Mouse (Mus musculus): ENCODE measurements around the gene 1700010B08Rik. TPM values are rescaled to one million over a fixed set of nuclear protein-coding genes. Genes with fewer than 3 reads are reported as not detected.

1700010B08Rik gene
- polyA plus RNA-seq, 1 experiment from 2014 or later: not detected

DNA sequence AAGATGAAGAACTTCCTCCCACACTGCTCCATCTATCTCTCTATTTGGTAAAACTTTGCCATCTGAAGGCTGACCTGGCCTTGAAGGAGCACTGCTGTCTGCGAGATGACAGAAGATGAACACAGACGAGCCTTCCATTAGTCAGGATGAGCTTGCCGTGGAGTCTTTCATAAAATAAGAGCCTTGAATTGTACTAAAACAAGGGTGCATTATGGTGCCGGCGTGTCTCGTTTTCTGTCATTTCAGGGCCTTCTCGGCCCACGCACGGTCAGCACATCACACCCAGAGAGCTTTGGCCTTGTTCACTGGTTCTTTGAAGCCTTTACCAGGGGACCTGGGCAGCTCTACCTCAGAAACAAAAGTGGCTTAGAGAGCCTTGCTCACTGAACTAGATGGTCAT is 23.5 kb downstream of the 1700010B08Rik start:
- peaks cover 36% of the 10 kb centered on the region for H3K4me1 ChIP-seq (replicated peaks)
- no peak overlapping the region for H3K4me2 ChIP-seq
- no peak overlapping the region for H3K9ac ChIP-seq (replicated peaks)
- H3K27ac ChIP-seq: 0 out of 2 replicates have a peak overlapping the region, but pooled peaks have one; percentile 9
- no peaks in the 10 kb centered on the region for H3K27me3 ChIP-seq
- H3K9me3 ChIP-seq: 0 out of 2 replicates have a peak, but pooled peaks cover 4% of the 10 kb centered on the region
- ATAC-seq (ENCODE audit: insufficient number of reproducible peaks, insufficient read depth, low FRiP score, low TSS enrichment, low read depth): no peak
- no peak overlapping the region for H3K4me3 ChIP-seq (replicated peaks)
- WGBS: 79% methylated on average over 9 of the region's 9 CpGs
- peaks cover 24% of the 10 kb centered on the region; the same call in 1 of the 2 replicates for H3K36me3 ChIP-seq

DNA sequence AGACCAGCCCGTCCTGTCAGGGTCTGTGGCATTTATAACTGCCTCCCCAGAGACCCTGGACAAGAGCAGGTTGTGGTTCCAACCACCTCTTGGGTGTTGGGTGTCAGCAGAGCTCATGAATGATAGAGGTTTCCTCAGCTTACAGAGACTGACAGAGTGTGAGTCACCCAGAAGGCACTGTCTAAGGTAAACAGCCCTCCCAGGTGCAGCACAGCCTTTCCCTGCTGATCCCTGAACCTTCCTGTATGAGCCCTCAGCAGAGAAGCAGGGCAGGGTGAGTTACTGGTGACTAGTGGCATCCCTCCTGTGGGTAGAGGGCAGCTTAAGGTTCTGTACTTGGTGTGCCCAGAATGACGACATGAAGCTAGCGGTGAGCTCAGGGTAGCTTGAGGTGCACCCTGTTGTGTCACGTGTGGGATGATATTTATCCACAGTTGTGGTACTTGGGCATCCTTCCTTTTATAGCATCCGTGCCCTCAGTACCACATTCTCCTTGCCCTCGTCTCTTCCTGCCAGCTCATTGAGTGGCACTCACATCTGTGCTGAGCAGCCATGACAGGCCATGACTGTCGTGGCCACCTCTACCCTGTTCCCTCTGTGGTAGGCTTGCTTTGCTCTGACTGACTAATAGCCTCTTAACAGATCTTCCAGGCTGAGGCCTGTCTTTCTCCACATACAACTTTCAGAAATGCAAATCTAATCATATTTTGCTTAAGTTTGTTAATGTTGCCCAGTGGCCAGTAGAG is 25.0 kb downstream of the 1700010B08Rik start:
- H3K4me2 ChIP-seq: no peak overlapping the region

DNA sequence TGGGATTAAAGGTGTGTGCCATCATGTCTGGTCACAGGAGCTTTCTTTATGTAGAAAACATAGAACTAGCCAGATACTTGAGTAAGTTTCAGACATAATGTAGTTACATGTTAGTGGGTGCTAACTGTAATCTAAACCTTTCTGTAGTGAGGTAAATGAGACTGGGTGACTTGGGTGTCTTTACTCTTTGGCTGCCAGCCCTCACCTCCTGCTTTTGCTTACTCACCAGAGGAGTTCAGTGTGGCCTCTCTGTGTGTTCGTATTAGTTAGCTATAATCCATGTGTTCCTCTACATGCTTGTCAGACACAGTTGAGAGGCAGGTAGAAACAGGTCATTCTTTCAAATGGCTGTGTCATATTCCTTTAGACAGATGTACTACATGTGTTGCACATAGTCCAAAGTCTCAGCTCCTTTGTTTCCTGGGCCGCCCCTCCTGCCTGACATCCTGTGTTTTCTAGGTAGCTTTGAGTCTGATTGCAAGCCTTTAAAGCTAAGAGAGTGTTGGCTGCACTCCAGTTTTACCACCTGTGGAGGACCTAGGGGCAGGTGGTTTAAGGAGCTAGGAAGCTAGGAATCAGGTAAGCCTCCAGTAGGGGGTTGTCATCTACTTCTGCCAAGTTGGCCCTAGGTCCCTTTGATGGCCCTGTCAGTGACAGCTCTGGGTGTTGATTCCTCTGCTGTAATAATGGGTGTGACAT is 29.9 kb downstream of the 1700010B08Rik start:
- no peak; the same call in 1 of the 2 replicates for ATAC-seq (ENCODE audit: insufficient number of reproducible peaks, insufficient read depth, low FRiP score, low TSS enrichment, low read depth)
- no peak overlapping the region for H3K4me2 ChIP-seq
- 82% methylated on average over 2 of the region's 2 CpGs for WGBS
- H3K27ac ChIP-seq: no peak overlapping the region
- peaks cover 15% of the 10 kb centered on the region; the same call in 1 of the 2 replicates for H3K36me3 ChIP-seq
- no peaks in the 10 kb centered on the region for H3K4me1 ChIP-seq (replicated peaks)
- H3K27me3 ChIP-seq: no peaks in the 10 kb centered on the region
- H3K9ac ChIP-seq (replicated peaks): no peak overlapping the region
- 0 out of 2 replicates have a peak, but pooled peaks cover 4% of the 10 kb centered on the region for H3K9me3 ChIP-seq
- H3K4me3 ChIP-seq (replicated peaks): no peak overlapping the region

More for the DNA sequence above, 25.0 kb downstream of the 1700010B08Rik start:
- no peak overlapping the region for H3K27ac ChIP-seq
- peaks cover 22% of the 10 kb centered on the region for H3K4me1 ChIP-seq (replicated peaks)
- H3K36me3 ChIP-seq: peaks cover 17% of the 10 kb centered on the region; the same call in 1 of the 2 replicates
- no peak for ATAC-seq (ENCODE audit: insufficient number of reproducible peaks, insufficient read depth, low FRiP score, low TSS enrichment, low read depth)
- no peaks in the 10 kb centered on the region for H3K27me3 ChIP-seq
- 86% methylated on average over 7 of the region's 7 CpGs for WGBS
- 0 out of 2 replicates have a peak, but pooled peaks cover 4% of the 10 kb centered on the region for H3K9me3 ChIP-seq
- no peak overlapping the region for H3K4me3 ChIP-seq (replicated peaks)
- no peak overlapping the region for H3K9ac ChIP-seq (replicated peaks)

DNA sequence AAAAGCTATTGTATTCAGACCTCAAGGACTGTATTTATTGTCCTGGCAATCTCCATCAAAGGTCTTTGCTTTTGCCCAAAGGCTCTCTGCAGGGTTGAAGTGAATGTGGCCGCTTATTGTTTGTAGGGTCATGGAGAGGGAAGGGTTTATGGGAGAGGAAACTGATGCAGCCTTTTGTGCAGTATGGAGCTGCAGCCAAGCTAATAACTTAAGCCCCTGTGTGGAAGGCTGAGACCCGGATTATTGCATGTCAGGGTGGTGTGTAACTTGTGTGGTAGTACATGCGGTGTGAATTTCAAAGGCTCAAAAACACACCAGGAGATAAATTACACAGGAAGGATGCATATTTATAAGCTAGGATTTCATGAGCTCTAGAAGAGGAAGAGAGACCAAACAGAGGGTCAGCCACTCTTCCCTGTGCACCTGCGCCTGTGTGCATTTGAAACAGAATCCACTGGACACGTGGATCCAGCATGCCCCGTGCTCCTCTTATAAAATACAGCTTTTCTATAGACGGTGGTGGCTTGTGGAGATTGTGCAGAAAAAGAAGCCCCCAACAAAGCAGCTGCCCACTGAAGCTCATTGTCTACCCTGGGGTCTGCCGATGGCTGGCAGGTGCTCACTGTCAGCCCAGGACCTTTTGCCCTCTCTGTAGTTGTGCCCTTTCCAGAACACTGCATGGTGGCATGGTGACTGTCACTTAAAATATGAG is 36.4 kb downstream of the 1700010B08Rik start:
- Histone ChIP-seq H3K4me3 (replicated peaks) (no peak overlapping the region), H3K9me3 (no peaks in the 10 kb centered on the region), H3K9ac (replicated peaks) (no peak overlapping the region), H3K4me1 (replicated peaks) (peaks cover 16% of the 10 kb centered on the region; the same call in 1 of the 2 replicates), H3K27me3 (no peaks in the 10 kb centered on the region), H3K27ac (no peak overlapping the region), H3K36me3 (no peaks in the 10 kb centered on the region; the same call in 1 of the 2 replicates), H3K4me2 (no peak overlapping the region)
- ATAC-seq (ENCODE audit: insufficient number of reproducible peaks, insufficient read depth, low FRiP score, low TSS enrichment, low read depth): no peak
- 69% methylated on average over 8 of the region's 8 CpGs for WGBS

DNA sequence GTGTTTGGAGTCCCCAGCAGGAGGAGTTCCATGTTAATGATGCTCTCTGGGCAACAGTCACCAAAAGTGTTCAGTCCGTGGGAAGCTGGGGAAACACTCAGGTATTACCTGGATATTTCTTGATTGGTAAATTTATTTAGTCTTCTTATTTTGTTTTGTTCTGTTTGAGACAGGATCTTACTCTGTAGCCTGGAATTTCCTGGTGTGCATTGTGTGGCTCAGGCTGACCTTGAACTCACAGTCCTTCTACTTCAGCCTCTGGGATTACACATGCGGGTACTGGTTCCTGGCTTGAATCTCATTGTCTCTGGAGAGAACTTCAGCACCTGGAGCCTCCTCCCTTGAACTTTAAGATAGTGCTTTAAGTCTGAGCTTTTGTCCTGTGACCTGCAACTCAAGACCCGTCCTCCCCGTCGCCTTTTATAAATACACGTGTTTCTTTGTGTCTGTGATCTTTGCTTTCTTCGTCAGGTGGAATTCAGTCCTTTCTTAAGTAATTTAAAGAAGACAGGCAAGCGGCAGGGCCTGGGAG is 38.5 kb downstream of the 1700010B08Rik start:
- no peak overlapping the region for H3K4me3 ChIP-seq (replicated peaks)
- H3K27me3 ChIP-seq: no peaks in the 10 kb centered on the region
- peak overlapping the region; percentile 50; the same call in 1 of the 2 replicates for H3K27ac ChIP-seq
- H3K9ac ChIP-seq (replicated peaks): no peak overlapping the region
- no peak overlapping the region for H3K4me2 ChIP-seq
- ATAC-seq (ENCODE audit: insufficient number of reproducible peaks, insufficient read depth, low FRiP score, low TSS enrichment, low read depth): no peak
- H3K36me3 ChIP-seq: peaks cover 9% of the 10 kb centered on the region; the same call in 1 of the 2 replicates
- H3K4me1 ChIP-seq (replicated peaks): peaks cover 16% of the 10 kb centered on the region; the same call in 1 of the 2 replicates
- WGBS: 76% methylated on average over 8 of the region's 8 CpGs
- H3K9me3 ChIP-seq: no peaks in the 10 kb centered on the region

DNA sequence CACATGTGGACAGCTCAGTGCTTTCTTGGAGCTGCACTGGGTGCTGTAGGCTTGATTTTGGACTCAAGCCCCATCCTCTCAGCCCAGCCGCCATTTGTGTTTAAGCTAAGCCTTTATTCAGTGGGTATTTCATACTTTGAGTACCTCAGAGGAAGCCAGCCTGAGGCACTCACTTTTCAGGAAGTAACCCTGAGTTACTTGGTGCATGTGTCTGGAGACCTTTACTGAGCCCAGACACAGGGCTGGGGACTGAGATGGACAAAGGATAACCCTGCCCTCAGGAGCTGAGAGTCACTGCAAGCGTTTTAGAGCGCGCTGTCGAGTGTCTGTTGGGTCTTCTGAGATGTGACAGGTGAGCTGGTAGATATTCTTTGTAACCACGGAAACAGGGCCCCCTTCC is 41.4 kb downstream of the 1700010B08Rik start:
- Histone ChIP-seq H3K4me3 (replicated peaks) (no peak overlapping the region), H3K27ac (no peak overlapping the region), H3K9ac (replicated peaks) (no peak overlapping the region), H3K4me1 (replicated peaks) (peaks cover 19% of the 10 kb centered on the region), H3K27me3 (no peaks in the 10 kb centered on the region), H3K9me3 (no peaks in the 10 kb centered on the region), H3K4me2 (no peak overlapping the region), H3K36me3 (peaks cover 31% of the 10 kb centered on the region)
- 89% methylated on average over 6 of the region's 6 CpGs for WGBS
- ATAC-seq (ENCODE audit: insufficient number of reproducible peaks, insufficient read depth, low FRiP score, low TSS enrichment, low read depth): no peak

DNA sequence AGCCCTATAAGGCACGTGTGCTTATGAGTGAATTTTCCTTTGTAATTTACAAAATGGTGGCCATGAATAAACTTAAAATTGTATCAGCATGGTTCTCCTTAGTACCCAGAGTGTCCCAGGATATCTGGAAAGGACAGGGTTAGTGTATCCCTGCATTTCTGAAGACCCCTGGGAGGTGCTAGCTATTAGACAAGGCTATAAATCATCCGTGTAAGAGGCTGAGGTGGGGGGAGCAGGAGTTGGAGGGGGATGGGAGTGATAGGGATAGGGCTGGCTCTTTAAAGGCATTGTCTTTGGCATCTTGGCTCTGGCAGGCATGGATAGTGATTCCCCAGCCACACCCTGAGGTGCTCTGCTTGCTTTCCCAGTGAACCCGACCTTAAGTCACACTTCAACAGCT is 45.4 kb downstream of the 1700010B08Rik start:
- Histone ChIP-seq H3K4me2 (no peak overlapping the region), H3K27ac (peak overlapping the region; percentile 45; the same call in 1 of the 2 replicates), H3K4me1 (replicated peaks) (peaks cover 23% of the 10 kb centered on the region), H3K36me3 (peaks cover 46% of the 10 kb centered on the region), H3K4me3 (replicated peaks) (no peak overlapping the region), H3K9me3 (no peaks in the 10 kb centered on the region), H3K27me3 (no peaks in the 10 kb centered on the region), H3K9ac (replicated peaks) (no peak overlapping the region)
- 44% methylated on average over 3 of the region's 3 CpGs for WGBS
- no peak for ATAC-seq (ENCODE audit: insufficient number of reproducible peaks, insufficient read depth, low FRiP score, low TSS enrichment, low read depth)

DNA sequence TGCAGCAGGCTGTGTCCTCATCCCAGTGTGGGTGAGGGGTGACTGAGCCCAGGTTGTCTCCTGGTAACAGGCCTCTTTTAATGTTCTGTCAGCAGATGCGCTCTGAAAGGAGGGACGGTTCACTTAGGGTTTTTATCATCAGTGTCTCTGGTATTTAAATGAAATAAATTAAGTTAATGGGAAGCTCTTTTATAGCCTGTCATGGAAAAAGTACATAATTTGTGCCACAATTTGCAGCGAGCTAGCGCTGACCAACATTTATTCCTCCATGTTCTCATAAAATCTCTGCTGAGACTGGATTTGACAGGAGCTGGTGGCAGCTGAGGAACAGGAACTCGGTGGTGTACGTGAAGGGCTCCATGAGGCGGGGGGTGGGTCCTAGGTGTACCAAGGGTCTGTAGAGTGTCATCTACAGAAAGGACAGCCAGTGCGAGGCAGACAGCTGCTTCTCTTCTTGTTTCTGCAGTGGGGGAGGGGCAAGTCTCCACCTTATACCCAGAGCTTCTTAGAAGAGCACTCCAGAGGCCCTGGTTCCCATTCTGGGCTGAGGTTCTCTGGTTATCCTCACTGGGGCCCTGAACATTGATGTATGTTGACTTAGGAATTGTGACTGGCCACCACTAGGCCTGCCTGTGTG is 48.9 kb downstream of the 1700010B08Rik start:
- Histone ChIP-seq H3K36me3 (peaks cover 41% of the 10 kb centered on the region), H3K9me3 (no peaks in the 10 kb centered on the region), H3K9ac (replicated peaks) (no peak overlapping the region), H3K27me3 (no peaks in the 10 kb centered on the region), H3K4me1 (replicated peaks) (peaks cover 33% of the 10 kb centered on the region), H3K4me2 (no peak overlapping the region), H3K27ac (no peak overlapping the region), H3K4me3 (replicated peaks) (no peak overlapping the region)
- ATAC-seq (ENCODE audit: insufficient number of reproducible peaks, insufficient read depth, low FRiP score, low TSS enrichment, low read depth): no peak; the same call in 1 of the 2 replicates
- 49% methylated on average over 8 of the region's 8 CpGs for WGBS

DNA sequence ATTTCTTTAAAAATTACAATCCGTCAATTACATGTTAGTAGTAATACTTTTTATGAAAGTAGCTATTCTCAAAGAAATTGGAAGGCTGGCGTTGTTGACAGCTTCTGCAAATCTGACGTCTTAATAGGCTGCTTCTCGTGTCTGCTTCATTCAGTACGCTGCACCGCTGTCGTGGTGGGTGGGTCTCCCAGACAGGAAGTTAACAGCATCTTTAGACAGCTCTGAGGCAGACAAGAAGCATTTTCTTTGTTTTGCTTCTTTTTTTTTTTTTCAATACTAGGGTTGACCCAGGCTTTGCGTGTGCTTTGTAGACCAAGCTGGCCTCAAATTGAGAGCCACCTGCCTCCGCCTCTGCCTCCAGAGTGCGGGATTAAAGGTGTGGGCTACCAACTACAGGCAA is 50.0 kb downstream of the 1700010B08Rik start:
- Histone ChIP-seq H3K9me3 (no peaks in the 10 kb centered on the region), H3K4me2 (no peak overlapping the region), H3K36me3 (peaks cover 30% of the 10 kb centered on the region), H3K9ac (replicated peaks) (no peak overlapping the region), H3K27me3 (no peaks in the 10 kb centered on the region), H3K4me3 (replicated peaks) (no peak overlapping the region), H3K27ac (no peak overlapping the region), H3K4me1 (replicated peaks) (peaks cover 33% of the 10 kb centered on the region)
- WGBS: 81% methylated on average over 10 of the region's 10 CpGs
- ATAC-seq (ENCODE audit: insufficient number of reproducible peaks, insufficient read depth, low FRiP score, low TSS enrichment, low read depth): no peak

DNA sequence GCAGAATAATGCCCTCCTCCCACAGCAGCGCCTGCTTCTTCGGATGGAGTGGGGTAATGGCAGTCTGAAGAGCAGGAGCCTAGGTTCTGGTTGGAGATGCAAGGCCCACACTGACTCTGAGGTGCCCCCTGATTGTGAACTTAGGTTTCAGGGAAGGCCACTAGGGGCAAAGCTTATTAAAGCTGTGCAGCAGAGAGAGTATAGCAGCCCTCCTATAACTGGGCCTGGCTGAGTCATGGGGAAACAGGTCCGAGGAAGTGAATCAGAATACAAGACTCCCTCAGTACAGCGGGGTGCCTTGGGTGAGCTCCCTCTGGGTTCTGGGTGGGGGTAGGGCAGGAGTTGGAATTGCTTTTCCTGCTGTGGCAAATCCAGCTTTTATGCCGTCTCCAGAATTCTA is 51.4 kb downstream of the 1700010B08Rik start:
- WGBS: 68% methylated on average over 5 of the region's 5 CpGs
- Histone ChIP-seq H3K4me2 (no peak overlapping the region), H3K36me3 (peaks cover 22% of the 10 kb centered on the region), H3K9me3 (no peaks in the 10 kb centered on the region), H3K4me1 (replicated peaks) (peaks cover 34% of the 10 kb centered on the region), H3K4me3 (replicated peaks) (no peak overlapping the region), H3K27me3 (no peaks in the 10 kb centered on the region), H3K9ac (replicated peaks) (no peak overlapping the region), H3K27ac (peak overlapping the region; percentile 36; the same call in 1 of the 2 replicates)
- ATAC-seq (ENCODE audit: insufficient number of reproducible peaks, insufficient read depth, low FRiP score, low TSS enrichment, low read depth): no peak

Data from limb, embryonic 12.5 days (tissue).